10 mouse cellular contexts compared by ENCODE assay signal in the genomic region with DNA sequence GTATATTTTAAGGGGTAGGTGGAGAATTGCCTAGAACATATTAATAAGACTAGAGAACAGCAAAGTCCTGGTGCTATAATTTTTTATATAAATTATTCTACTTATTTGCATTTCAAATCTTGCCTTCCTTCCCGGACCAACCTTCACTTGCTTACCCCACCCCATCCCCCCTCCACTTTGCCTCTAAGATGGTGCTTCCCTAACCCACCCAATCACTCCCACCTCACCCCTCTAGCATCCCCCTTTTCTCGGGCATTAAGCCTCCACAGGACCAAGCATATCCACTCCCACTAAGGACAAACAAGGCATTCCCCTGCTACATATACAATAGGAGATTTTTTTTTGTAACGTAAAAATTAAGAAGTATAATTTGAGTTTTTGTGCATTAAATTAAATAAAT. TPM values are rescaled to one million over a fixed set of nuclear protein-coding genes. Genes with fewer than 3 reads are reported as not detected.
A peak's percentile ranks its signal among the peaks of the same experiment; 100 is the strongest.
DNase-seq lines count a peak whose midpoint lies in the region; ATAC-seq lines count a peak whose summit lies in the region.
"Not testable (repeated sequence)": the region's sequence is repeated elsewhere in the genome, so short reads cannot be mapped to it uniquely, and the experiment has no call there.
"Had no signal": no experiment of that assay in that cellular context is flagged by ENCODE, and none has a peak within 500 bp of the region (broad histone marks: within the 10 kb centered on the region; RNA-seq: fewer than 3 reads in every experiment).

No protein-coding gene starts in this region.

- 88% methylated on average over 3 of the region's 3 CpGs for WGBS in midbrain, embryonic 12.5 days
- WGBS in neural tube, embryonic 11.5 days = 82% methylated on average over 3 of the region's 3 CpGs

- DNase-seq in neural tube, embryonic 11.5 days (ENCODE audit: low spot score) = not testable (repeated sequence)

- not testable (repeated sequence) for H3K27ac ChIP-seq in midbrain, embryonic 12.5 days (replicated peaks); neural tube, embryonic 11.5 days (ENCODE audit: low read depth, low read length)

- H3K27me3 ChIP-seq in midbrain, embryonic 12.5 days; neural tube, embryonic 11.5 days (ENCODE audit: control insufficient read depth, insufficient read depth, low read length): not testable (repeated sequence)

- H3K9me3 ChIP-seq in midbrain, embryonic 12.5 days; neural tube, embryonic 11.5 days (ENCODE audit: control insufficient read depth, low read length): not testable (repeated sequence)

- peak; percentile 52; the same call in 1 of the 2 replicates for ATAC-seq in midbrain, embryonic 12.5 days (ENCODE audit: low FRiP score, low read depth)
- ATAC-seq in neural tube, embryonic 11.5 days (ENCODE audit: insufficient read depth, low FRiP score, low TSS enrichment) = peak; percentile 50; the same call in 1 of the 2 replicates

- not testable (repeated sequence) for H3K9ac ChIP-seq in midbrain, embryonic 12.5 days (replicated peaks); neural tube, embryonic 11.5 days (ENCODE audit: low read length)

- not testable (repeated sequence) for H3K4me1 ChIP-seq in midbrain, embryonic 12.5 days; neural tube, embryonic 11.5 days (ENCODE audit: control insufficient read depth, insufficient read depth, low read length)

- H3K4me2 ChIP-seq in midbrain, embryonic 12.5 days (replicated peaks); neural tube, embryonic 11.5 days (ENCODE audit: low read depth): not testable (repeated sequence)

- H3K4me3 ChIP-seq in midbrain, embryonic 12.5 days; neural tube, embryonic 11.5 days (ENCODE audit: low read depth, low read length): not testable (repeated sequence)

- H3K36me3 ChIP-seq in midbrain, embryonic 12.5 days; neural tube, embryonic 11.5 days (ENCODE audit: control insufficient read depth, insufficient read depth, low read length): not testable (repeated sequence)

RNA-seq across cellular contexts. Expression of gene Olfr199, which starts 1.7 kb away (rescaled TPM):
- polyA plus RNA-seq in midbrain, embryonic 12.5 days (2016; fragmentation: Nextera tagmentation; extraction: Ambion mirVana) = not detected in 2 replicates
- polyA plus RNA-seq in neural tube, embryonic 11.5 days (2014; fragmentation: Nextera tagmentation; extraction: Ambion mirVana) = not detected in 2 replicates
- polyA plus RNA-seq: activated CD4-positive, CD25-positive, alpha-beta regulatory T cell, adult 4 months; adrenal gland, adult 2 months; brain, embryonic 14.5 days; C2C12; CD4-positive, CD25-positive, alpha-beta regulatory T cell, adult 4 months; cerebellum, adult 2 months; G1E; Patski had no signal

RNA-seq across cellular contexts. Expression of gene Olfr198, which starts 14.5 kb away (rescaled TPM):
- not detected in 2 replicates for polyA plus RNA-seq in midbrain, embryonic 12.5 days (2016; fragmentation: Nextera tagmentation; extraction: Ambion mirVana)
- not detected in 2 replicates for polyA plus RNA-seq in neural tube, embryonic 11.5 days (2014; fragmentation: Nextera tagmentation; extraction: Ambion mirVana)
- polyA plus RNA-seq: activated CD4-positive, CD25-positive, alpha-beta regulatory T cell, adult 4 months; adrenal gland, adult 2 months; brain, embryonic 14.5 days; C2C12; CD4-positive, CD25-positive, alpha-beta regulatory T cell, adult 4 months; cerebellum, adult 2 months; G1E; Patski had no signal

RNA-seq across cellular contexts. Expression of gene Olfr196, which starts 47.6 kb away (rescaled TPM):
- polyA plus RNA-seq in midbrain, embryonic 12.5 days (2016; fragmentation: Nextera tagmentation; extraction: Ambion mirVana) = not detected in 2 replicates
- polyA plus RNA-seq in neural tube, embryonic 11.5 days (2014; fragmentation: Nextera tagmentation; extraction: Ambion mirVana) = not detected in 2 replicates
- polyA plus RNA-seq: activated CD4-positive, CD25-positive, alpha-beta regulatory T cell, adult 4 months; adrenal gland, adult 2 months; brain, embryonic 14.5 days; C2C12; CD4-positive, CD25-positive, alpha-beta regulatory T cell, adult 4 months; cerebellum, adult 2 months; G1E; Patski had no signal

RNA-seq across cellular contexts. Expression of gene Olfr201, which starts 54.6 kb away (rescaled TPM):
- not detected in 2 replicates for polyA plus RNA-seq in midbrain, embryonic 12.5 days (2016; fragmentation: Nextera tagmentation; extraction: Ambion mirVana)
- not detected in 2 replicates for polyA plus RNA-seq in neural tube, embryonic 11.5 days (2014; fragmentation: Nextera tagmentation; extraction: Ambion mirVana)
- polyA plus RNA-seq: activated CD4-positive, CD25-positive, alpha-beta regulatory T cell, adult 4 months; adrenal gland, adult 2 months; brain, embryonic 14.5 days; C2C12; CD4-positive, CD25-positive, alpha-beta regulatory T cell, adult 4 months; cerebellum, adult 2 months; G1E; Patski had no signal
